Mouse (Mus musculus) left cerebral cortex, postnatal 36 days (tissue): ENCODE results near the gene Syce3. TPM values are rescaled to one million over a fixed set of nuclear protein-coding genes. Genes with fewer than 3 reads are reported as not detected.

Source experiments
- DNase-seq, 2 experiments: peaks; one replicate each; pipeline ENCODE4 v3.0.0; 2021 to 2022; ENCODE audit warnings: low spot score in 2 of 2, mixed read lengths in 1 of 2
- intact Hi-C: fragments of 180-260 bp; cut with DNase I; formaldehyde crosslinking; loops from one replicate; pipeline ENCODE4 v1.15.1; 2025
- total RNA-seq, 2 experiments: library from RNA; stranded (reverse); gene quantifications; 2 replicates each; pipeline ENCODE4 v1.2.3; 2021

Gene Syce3
- total RNA-seq, 2 experiments from 2014 or later = not detected

DNA sequence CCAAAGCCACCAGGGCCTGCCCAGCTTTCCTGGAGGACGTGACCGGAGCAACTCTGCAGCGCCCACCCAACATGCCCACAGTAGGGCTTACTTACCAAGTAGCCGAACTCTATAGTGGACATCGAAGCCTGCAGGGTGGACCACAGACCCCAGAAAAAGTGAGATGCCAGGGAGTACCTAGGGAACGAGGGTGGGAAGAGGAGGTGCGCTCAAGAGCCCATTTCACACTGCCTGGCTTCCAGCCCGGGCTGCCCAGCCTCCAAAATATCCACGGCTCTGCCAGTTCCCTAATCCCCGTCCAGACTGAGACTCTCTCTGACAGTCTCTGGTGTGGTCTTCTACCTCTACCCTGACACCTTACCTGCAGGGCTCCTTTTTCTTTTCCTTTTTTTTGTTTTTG is 16.4 kb upstream of the Syce3 start:
- DNase-seq = no peak
- intact Hi-C loops = loop anchor here (5.0 kb wide), 1 partner anchor 54 kb away; the partner anchor contains the start of gene Sco2

DNA sequence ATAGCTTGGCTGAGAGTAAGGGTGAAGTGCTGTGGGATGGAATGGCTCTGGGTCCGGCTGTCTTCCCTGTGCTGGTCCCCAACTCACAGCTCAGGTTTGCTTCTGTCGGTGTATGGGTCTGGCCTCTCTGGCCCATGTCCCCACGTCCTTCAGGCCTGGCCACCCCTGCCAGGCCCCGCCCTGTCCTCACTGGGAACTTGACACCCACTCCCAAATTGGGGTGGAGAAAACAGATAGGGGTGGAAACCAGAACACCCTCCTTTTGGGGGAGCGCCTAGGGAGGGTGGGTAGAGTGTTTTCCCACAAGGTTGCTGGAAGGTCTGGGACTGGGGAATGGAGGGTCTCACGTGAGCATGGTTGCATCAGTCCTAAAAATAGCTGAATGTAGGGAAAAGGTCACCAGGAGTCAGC is 15.4 kb upstream of the Syce3 start, which contains the start of gene Cpt1b:
Gene Cpt1b, minus strand, starts transcription at position 153 of the 411 bp plus-strand sequence.
- intact Hi-C loops = loop anchor here (5.0 kb wide), 1 partner anchor 53 kb away; the partner anchor contains the start of gene Sco2
- DNase-seq = no peak

DNA sequence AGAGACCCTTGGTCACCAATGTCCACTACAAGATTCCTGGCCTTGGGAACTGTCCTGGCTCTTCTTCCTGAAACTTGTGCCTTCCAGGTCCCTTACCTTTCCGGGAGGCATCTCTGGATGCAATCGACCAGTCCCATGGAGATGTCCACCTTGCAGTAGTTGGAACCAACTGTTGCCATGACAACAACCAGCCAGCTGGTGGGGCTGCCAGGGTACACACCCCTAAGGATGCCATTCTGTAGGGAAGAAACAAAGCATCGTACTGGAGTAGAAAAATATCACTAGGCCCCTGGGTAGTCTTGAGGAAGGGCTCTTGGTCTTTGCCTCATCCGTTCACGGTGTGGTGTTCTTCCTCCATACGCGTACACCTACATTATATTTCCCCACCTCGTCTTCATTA is 14.3 kb upstream of the Syce3 start:
- no peak for DNase-seq

DNA sequence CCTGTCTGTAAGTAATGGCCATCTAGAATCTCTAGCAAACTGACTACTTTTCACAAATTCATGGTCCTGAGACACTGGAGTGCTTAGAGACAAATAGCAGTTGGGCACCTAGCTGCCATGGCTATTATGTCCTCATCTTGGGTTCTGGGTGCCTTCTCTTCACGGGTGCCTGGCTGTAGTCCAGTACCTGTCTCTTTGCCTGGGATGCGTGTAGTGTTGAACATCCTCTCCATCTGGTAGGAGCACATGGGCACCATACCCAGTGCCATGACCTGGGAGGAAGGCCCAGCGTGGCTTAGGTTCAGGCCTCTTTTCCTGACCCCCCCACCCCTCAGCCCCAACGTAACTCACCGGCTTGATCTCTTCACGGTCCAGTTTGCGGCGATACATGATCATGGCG is 11.6 kb upstream of the Syce3 start:
- intact Hi-C loops = no loop called here
- DNase-seq = no peak

More for the DNA sequence above, 14.3 kb upstream of the Syce3 start:
- intact Hi-C loops = loop anchor here (5.0 kb wide), 1 partner anchor 52 kb away; the partner anchor contains the start of gene Sco2

DNA sequence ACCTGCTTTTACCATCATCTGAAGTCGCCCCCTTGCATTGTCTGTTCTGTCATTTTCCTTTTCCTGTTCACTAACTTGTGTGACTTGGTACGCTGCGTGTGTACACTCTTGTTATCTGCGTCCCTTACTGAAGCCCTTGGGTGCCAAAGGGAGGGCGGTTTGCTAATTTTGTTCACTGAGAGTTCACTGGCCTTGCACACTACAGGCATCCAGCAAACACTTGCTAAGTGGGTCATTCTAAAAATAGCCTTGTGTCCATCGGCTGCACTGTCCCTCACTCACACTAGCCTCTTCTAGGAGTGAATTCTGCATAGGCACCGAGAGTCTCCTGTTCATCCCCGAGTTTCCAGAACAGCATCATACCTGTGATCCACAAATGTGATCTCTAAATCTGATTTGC is 5.0 kb upstream of the Syce3 start:
- intact Hi-C loops = no loop called here
- no peak for DNase-seq

DNA sequence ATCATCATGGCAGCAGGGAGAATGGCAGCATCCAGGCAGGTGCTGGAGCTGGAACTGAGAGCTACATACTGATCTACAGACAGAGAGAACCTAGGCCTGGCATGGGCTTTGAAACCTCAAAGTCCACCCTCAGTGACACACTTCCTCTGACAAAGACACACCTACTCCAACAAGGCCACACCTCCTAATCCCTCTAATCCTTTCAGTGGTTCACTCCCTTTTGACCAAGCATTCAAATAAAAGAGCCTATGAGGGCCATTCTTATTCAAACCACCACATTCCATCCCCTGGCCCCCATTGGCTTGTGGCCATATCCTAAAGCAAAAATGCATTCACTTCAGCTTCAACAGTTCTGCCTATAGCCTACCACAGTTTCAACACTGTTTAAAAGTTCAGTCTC is 3.6 kb downstream of the Syce3 start:
- intact Hi-C loops = no loop called here
- DNase-seq = no peak

DNA sequence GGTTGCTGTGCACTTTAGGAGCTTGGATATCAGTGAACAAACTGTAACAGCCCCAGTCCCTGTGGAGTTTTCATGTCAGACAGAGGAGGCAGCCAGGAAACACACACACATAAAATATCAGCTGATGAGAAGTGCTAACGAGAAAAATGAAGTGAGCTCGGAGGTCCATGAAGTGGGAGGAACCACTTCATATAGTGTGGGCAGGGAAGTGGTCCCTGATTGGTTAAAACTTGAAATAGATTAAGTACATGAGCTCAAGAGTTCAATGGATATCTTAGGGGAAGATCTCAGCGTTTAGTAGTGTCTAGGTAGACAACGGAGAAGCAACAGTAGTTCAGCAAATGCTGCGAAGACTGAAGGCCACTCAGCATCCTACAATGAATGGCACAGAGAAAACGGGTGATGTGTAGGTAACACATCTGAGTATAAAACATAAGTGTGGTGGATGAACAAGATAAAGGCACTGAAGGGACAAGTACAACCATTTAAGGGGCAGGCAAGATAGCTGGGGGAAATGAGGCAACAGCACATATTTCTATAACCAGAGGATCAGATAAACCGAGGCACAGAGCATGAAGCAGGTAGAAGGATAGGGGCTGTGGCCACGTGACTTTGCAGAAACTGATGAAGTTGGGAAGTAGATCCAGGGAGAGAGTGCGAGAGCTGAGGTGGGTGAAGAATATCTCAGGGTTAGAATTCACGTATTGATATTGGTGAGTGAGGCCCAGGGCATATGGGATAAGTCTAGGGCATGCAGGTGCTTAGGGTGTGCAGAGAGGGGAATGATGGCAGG is 5.3 kb downstream of the Syce3 start:
- intact Hi-C loops = no loop called here
- DNase-seq = no peak

DNA sequence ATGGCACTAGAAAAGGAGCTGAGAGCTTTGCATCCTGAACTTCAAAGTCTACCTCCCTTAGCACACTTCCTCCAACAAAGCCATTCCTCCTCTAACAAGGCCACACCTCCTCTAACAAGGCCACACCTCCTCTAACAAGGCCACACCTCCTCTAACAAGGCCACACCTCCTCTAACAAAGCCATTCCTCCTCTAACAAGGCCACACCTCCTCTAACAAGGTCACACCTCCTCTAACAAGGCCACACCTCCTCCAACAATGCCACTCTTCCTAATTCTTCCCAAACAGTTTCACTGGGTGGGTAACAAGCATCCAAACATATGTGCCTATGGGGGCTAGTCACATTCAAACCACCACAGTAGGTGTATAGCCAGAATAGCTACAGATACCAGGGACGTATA is 7.8 kb downstream of the Syce3 start:
- intact Hi-C loops = no loop called here
- no peak for DNase-seq

DNA sequence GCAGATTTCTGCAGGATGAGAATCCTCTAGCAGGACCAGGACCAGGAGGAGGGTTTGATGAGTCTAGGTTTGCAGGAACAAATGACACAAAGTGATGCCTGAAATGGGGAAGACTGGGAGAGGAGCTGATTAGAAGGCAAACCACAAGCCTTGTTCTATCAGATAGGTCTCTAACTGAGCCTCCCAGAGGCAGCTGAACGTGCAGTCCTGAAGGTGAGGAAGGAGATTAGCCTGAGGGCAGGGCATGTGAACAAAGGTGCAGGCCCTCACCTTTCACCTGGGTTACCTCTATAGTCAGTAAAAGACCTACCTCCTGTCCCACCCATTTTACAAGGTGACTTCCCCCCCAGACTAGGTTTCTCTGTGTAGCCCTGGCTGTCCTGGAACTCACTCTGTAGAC is 10.6 kb downstream of the Syce3 start:
- intact Hi-C loops = no loop called here
- no peak for DNase-seq

DNA sequence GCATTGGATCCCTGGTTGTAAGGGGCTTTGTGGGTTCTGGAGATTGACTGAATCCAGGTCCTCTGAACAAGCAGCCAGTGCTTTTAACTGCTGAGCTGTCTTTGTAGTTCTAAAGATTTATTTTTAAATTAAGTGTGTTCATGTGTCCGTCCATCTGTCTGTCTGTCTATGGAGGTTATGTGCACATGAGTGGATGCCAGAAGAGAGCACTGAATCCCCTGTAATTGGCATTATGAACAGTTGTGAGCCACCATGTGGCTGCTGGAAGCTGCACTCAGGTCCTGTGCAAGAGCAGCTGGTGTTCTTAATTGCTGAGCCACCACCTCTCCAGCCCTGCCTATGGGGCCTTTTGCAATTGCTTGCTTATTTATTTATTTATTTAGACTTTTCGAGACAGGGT is 12.2 kb downstream of the Syce3 start:
- intact Hi-C loops = no loop called here
- no peak for DNase-seq

DNA sequence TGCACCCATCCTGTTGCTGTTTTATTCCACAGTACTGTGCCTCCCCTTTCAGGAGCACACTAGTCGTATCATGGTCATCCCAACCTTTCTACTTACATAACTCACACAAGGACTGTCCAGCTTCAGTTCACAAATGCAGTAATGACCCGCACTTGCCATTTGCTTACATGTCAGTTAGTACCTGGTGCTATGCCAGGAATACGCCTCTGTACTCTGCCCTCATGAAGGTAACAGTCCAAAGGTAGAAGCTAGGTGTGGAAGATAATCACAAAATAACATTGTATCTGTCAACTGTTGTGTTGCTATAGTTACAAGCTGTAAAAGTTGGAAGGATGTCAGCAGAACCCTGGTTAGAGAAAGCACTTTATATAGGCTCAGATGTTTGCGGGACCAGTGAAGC is 13.4 kb downstream of the Syce3 start:
- intact Hi-C loops = no loop called here
- DNase-seq = no peak

DNA sequence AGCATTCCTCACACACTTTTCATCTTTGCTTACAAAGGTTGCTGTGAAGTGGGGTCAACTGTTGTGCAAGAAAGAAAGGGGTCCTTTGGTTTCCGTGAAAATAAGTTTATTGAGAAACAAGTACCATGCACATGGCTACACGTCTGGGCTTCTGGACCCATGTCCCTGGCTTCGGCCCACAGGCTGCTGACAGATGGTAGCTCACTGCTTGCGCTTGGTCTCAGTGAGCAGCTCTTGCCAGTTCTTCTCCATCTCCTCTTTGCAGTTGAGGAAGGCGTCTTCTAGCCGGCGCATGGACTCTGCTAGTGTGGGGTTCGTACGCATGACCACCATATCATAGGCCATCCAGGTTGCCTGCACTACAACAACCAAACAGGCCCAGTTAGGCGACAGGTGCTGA is 20.2 kb downstream of the Syce3 start:
- DNase-seq = no peak
- intact Hi-C loops = no loop called here

DNA sequence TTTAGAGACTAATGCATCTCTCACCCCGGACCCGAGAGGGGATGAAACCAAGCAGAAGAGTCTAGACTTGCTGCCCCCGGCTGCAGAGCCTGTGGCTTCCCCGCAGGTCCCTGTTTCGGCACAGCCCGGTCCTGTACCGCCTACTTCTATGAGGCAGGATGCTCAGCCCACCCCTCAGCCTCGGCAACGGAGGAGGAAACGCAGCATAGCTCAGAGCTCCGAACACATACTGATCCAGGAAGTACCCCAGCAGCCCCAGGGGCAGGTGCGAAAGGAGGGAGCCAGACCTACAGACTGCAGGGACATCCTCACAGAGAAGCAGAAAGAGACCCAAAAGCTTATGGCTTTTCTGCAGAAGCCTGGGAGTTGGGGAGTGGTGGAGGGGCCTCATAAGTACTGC is 23.2 kb downstream of the Syce3 start:
- intact Hi-C loops = no loop called here
- no peak for DNase-seq

DNA sequence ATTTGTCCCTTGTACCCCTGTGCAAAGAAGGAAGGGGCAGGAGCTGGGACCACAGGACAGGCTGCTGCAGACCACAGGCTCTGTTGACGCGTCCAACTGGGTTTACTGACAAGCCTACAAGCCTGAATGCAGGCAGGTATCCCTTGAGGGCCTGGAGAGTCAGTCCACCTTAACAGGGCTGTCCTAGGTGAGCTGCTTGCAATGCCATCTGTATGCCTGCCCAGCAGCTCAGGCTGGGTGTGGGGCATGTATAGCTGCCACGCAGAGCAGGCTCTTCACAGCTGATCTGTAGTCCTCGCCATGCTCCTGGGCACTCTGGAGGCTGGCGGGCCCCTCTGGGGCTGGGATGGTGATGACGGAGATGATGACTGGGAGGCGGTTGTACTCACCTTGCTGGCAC is 25.7 kb downstream of the Syce3 start, which contains the start of gene Klhdc7b:
Gene Klhdc7b, plus strand, starts transcription at position 301 of the 400 bp plus-strand sequence.
- intact Hi-C loops = no loop called here
- DNase-seq = no peak

DNA sequence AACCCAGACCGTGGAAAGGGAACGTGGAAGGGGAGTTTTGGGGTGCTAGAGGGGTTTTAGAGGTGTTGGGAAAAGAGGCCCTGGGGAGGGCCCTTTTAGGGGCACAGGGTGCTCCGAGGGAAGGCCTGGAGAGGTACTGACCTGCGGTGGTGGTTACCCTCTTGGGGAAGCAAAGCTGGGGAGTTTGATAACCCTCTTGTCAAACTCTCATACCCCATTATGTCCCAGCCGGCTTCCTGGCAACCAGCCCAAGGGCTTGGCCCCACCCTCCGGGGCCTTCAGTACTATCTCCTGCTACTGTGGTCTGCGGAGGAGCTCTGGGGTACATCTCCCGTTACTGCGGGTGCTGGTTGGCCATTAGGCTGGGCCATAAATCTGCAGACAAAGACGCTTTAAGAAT is 30.9 kb downstream of the Syce3 start:
- no peak for DNase-seq
- intact Hi-C loops = no loop called here

DNA sequence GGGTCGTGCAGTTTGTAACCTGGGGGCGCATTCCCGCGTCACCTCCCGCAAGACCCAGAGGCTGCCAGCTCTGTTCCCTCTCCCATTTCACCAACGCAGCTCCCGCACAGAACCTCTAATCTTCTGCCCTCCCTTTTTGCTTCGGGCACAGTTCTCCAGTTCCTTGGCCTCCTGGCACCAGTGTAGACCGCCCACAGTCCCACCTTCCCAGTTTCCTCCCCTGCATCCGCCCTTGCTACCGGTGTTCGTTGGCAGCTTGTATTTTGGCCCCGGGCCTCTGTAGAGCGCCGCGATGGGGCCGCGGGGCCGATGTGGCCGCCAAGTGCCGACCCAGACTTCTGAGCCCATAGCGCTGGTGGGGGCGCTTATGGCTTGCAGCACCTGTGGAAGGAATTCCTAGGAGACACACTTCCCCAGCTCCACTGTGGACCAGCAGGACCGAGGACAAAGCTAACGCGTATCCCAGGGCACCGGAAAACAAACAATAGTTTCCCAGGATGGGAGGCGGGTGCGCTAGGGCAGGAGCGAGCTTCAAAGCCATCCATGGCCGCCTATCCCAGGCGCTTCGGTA is 31.4 kb downstream of the Syce3 start, which contains the start of gene Odf3b:
Gene Odf3b, minus strand, starts transcription at position 452 of the 571 bp plus-strand sequence.
- intact Hi-C loops = no loop called here
- no peak for DNase-seq

DNA sequence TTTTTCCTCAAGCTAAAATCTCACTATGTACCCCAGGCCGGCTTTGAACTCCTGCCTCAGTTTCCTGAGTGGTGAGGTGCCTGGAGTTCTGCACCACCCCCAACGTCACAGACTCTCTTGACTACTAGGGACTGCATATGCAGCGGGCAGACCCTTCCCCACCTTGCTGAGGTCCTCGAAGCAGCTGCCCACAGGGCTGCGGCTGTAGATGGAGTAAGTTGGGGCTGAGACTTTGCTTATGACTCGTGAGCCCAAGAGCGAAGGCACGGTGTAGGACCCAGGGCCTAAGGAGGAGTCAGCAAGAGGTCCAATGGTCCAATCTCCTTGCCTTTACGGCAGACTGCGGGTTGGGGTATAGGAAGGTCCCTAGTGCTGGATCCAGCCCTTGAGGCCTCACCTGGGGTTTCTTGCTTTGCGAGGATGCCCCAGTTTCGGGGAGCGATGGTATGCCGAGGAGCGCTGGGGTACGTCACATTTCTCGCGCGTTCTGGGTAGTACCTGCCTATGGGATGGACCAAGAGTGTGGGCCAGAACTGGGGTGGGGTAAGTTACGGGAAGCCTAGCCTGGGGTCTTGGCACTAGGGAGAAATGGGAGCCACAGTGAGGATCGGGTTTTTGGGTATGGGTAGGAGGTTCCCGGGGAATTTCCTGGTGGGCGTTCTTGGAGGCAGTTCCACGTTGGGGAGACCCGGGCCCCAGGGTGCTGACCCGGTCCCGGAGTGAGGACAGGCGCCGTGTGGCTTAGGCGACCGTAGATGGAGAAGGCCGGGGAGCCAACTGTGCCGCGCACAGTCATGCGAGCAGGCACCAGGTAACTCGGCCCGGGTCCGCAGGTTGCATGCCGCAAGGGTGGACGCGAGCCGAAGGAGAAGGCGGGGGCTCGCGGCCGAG is 32.1 kb downstream of the Syce3 start:
- intact Hi-C loops = no loop called here
- DNase-seq = no peak

DNA sequence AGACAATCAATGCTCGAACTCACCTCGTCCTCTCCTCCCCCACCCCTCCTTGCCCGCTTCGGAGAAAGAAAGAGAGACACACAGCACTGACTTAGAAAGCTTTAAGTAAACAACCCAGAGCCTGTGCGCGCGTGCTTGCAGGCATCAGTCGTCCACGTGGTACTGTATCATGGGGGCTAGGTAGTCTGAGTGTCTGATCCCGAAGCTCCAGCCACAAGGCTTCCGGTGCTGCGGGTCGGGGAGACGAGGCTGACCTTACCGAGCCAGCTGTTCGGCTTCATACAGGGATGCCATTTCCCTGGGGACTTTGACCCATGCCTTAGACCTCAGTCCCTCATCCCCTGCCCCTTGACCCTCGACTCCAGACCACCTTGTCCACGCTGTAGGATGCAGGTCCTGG is 32.9 kb downstream of the Syce3 start:
- no peak for DNase-seq
- intact Hi-C loops = no loop called here

DNA sequence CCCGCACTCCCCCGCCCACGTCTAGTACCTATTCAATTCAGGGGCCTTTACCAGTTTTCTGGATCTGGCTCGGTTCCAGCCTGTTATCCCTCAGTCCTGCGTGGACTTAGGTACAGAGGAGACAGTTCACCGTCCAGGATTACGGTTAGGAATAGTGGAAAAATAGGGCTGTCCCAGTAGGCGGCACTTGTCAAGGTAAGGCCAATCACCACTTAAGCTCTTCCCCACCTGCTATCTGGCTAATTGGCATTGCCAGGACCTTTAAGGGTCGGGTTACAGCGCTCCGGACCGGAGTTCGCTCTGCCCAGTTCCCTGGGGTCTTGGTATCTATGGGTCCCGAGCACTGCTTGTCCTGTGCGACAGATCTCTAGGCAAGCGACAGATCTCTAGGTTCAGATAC is 33.3 kb downstream of the Syce3 start, which contains the start of gene Tymp:
Gene Tymp, minus strand, starts transcription at position 83 of the 400 bp plus-strand sequence.
- no peak for DNase-seq
- intact Hi-C loops = no loop called here

DNA sequence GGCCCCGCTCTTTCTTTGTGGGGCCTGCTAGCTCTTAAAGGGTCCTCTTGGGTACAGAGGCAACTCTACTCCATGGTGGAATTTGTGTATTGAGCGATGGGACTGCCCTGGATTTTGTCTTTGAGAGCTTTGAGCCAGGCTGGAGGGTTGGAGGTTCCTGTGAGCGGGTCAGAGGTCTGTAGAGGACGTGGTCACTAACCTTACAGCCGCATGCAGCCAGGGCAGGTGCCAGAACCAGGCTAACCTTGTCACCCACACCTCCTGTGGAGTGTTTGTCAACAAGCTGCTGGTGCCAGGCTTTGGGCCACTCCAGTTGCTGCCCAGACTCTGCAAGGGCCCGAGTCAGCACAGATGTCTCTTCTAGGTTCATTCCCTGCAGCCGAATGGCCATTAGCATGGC is 34.3 kb downstream of the Syce3 start:
- intact Hi-C loops = no loop called here
- no peak for DNase-seq
